Mouse (Mus musculus): Measurements from ENCODE around the gene Setd5.

Setd5 gene

GRCm38 (mm10) chr6:113133360-113133759 lies 56.2 kb downstream of the Setd5 start:
- no peak for DNase-seq (ENCODE audit: extremely low spot score)

GRCm38 (mm10) chr6:113141389-113142094 lies 64.4 kb downstream of the Setd5 start:
- DNase-seq (ENCODE audit: extremely low spot score), result no peak

GRCm38 (mm10) chr6:113144764-113145163 lies 67.6 kb downstream of the Setd5 start:
- DNase-seq (ENCODE audit: extremely low spot score), result no peak

- no peak for DNase-seq (ENCODE audit: extremely low spot score)
Observed at GRCm38 (mm10) chr6:113145249-113145648, 68.1 kb downstream of the Setd5 start.

GRCm38 (mm10) chr6:113154071-113154470 lies 76.9 kb downstream of the Setd5 start:
- DNase-seq (ENCODE audit: extremely low spot score), result no peak

- no peak for DNase-seq (ENCODE audit: extremely low spot score)
Observed at GRCm38 (mm10) chr6:113154886-113155285, 77.7 kb downstream of the Setd5 start.

- DNase-seq (ENCODE audit: extremely low spot score), result no peak
Observed at GRCm38 (mm10) chr6:113156064-113156463, 78.9 kb downstream of the Setd5 start.

GRCm38 (mm10) chr6:113160106-113160505 lies 82.9 kb downstream of the Setd5 start:
- DNase-seq (ENCODE audit: extremely low spot score), result no peak

GRCm38 (mm10) chr6:113161982-113162381 lies 84.8 kb downstream of the Setd5 start:
- no peak for DNase-seq (ENCODE audit: extremely low spot score)

GRCm38 (mm10) chr6:113163513-113163912 lies 86.3 kb downstream of the Setd5 start:
- no peak for DNase-seq (ENCODE audit: extremely low spot score)

- no peak for DNase-seq (ENCODE audit: extremely low spot score)
Observed at GRCm38 (mm10) chr6:113166661-113167251, 89.6 kb downstream of the Setd5 start.

GRCm38 (mm10) chr6:113168316-113168975 lies 91.3 kb downstream of the Setd5 start:
- no peak for DNase-seq (ENCODE audit: extremely low spot score)

GRCm38 (mm10) chr6:113169852-113170251 lies 92.7 kb downstream of the Setd5 start:
- no peak for DNase-seq (ENCODE audit: extremely low spot score)

- DNase-seq (ENCODE audit: extremely low spot score), result no peak
Observed at GRCm38 (mm10) chr6:113170651-113171050, 93.5 kb downstream of the Setd5 start.

- no peak for DNase-seq (ENCODE audit: extremely low spot score)
Observed at GRCm38 (mm10) chr6:113172011-113172410, 94.8 kb downstream of the Setd5 start.

GRCm38 (mm10) chr6:113172568-113172967 lies 95.4 kb downstream of the Setd5 start:
- DNase-seq (ENCODE audit: extremely low spot score), result peak; percentile 65

- no peak for DNase-seq (ENCODE audit: extremely low spot score)
Observed at GRCm38 (mm10) chr6:113175469-113175868, 98.3 kb downstream of the Setd5 start.

- no peak for DNase-seq (ENCODE audit: extremely low spot score)
Observed at GRCm38 (mm10) chr6:113176613-113177012, 99.4 kb downstream of the Setd5 start.

- no peak for DNase-seq (ENCODE audit: extremely low spot score)
Observed at GRCm38 (mm10) chr6:113178286-113179194, 101.4 kb downstream of the Setd5 start.

GRCm38 (mm10) chr6:113179195-113179733 lies 102.1 kb downstream of the Setd5 start:
- no peak for DNase-seq (ENCODE audit: extremely low spot score)

- DNase-seq (ENCODE audit: extremely low spot score), result no peak
Observed at GRCm38 (mm10) chr6:113184163-113184562, 107.0 kb downstream of the Setd5 start.
